Mouse (Mus musculus) activated CD4-positive, CD25-positive, alpha-beta regulatory T cell, adult 4 months (primary cell): ENCODE measurements around the gene Sptssa. TPM values are rescaled to one million over a fixed set of nuclear protein-coding genes. Genes with fewer than 3 reads are reported as not detected.

Experiments used
- ATAC-seq: one replicate; pipeline ENCODE4 v1.8.0; 2017
- polyA plus RNA-seq, 2 experiments: library from polyadenylated mRNA; unstranded; fragments of 100-300 nt; shearing (Covaris generic); gene quantifications; one replicate each; pipeline ENCODE4 v1.2.1; 2017

The Sptssa gene
- polyA plus RNA-seq, 2 experiments from 2014 or later, result 207 to 223 TPM

GRCm38 (mm10) chr12:54654741-54655140 is 1.6 kb downstream of the Sptssa start:
- ATAC-seq, result no peak

GRCm38 (mm10) chr12:54654141-54654540 is 2.2 kb downstream of the Sptssa start:
- ATAC-seq, result no peak

GRCm38 (mm10) chr12:54652346-54652745 is 4.0 kb downstream of the Sptssa start:
- ATAC-seq, result no peak

- ATAC-seq, result no peak
These were observed 4.6 kb downstream of the Sptssa start for GRCm38 (mm10) chr12:54651820-54652219.

GRCm38 (mm10) chr12:54651158-54651557 is 5.2 kb downstream of the Sptssa start:
- no peak for ATAC-seq

GRCm38 (mm10) chr12:54644947-54645346 is 11.4 kb downstream of the Sptssa start:
- ATAC-seq, result no peak

GRCm38 (mm10) chr12:54643320-54643892 is 13.0 kb downstream of the Sptssa start:
- no peak for ATAC-seq

GRCm38 (mm10) chr12:54641374-54641773 is 15.0 kb downstream of the Sptssa start:
- no peak for ATAC-seq

GRCm38 (mm10) chr12:54640259-54640658 is 16.1 kb downstream of the Sptssa start:
- ATAC-seq, result no peak

GRCm38 (mm10) chr12:54637033-54637432 is 19.3 kb downstream of the Sptssa start:
- ATAC-seq, result no peak

- ATAC-seq, result no peak
These were observed 24.2 kb downstream of the Sptssa start for GRCm38 (mm10) chr12:54632141-54632540.

GRCm38 (mm10) chr12:54621942-54622341 is 34.4 kb downstream of the Sptssa start:
- ATAC-seq, result no peak

GRCm38 (mm10) chr12:54620042-54620705 is 36.2 kb downstream of the Sptssa start:
- no peak for ATAC-seq

GRCm38 (mm10) chr12:54608988-54609387 is 47.4 kb downstream of the Sptssa start:
- no peak for ATAC-seq

GRCm38 (mm10) chr12:54605203-54605602 is 51.2 kb downstream of the Sptssa start:
- ATAC-seq, result no peak

GRCm38 (mm10) chr12:54603542-54604167 is 52.7 kb downstream of the Sptssa start:
- no peak for ATAC-seq

GRCm38 (mm10) chr12:54600482-54600881 is 55.9 kb downstream of the Sptssa start:
- no peak for ATAC-seq

- peak; percentile 88 for ATAC-seq
These were observed 58.0 kb downstream of the Sptssa start for GRCm38 (mm10) chr12:54598358-54598757.

- ATAC-seq, result no peak
These were observed 59.7 kb downstream of the Sptssa start for GRCm38 (mm10) chr12:54596715-54597114.

Other genes with a start within 250 kb of the Sptssa start
- gene Eapp, start 39.3 kb upstream of the Sptssa start, polyA plus RNA-seq, result 100 to 1,000 TPM; 103 to 138 TPM
- 100 to 1,000 TPM; 128 to 153 TPM for gene Snx6, start 139.1 kb upstream of the Sptssa start, polyA plus RNA-seq
- gene Cfl2, start 206.3 kb upstream of the Sptssa start, polyA plus RNA-seq, result 10 to 100 TPM; 26.5 to 30.6 TPM